Mouse (Mus musculus) E14TG2a.4 (cell line): ENCODE measurements around the gene Irx5.

Source experiments
- CTCF ChIP-seq: conservative IDR thresholded peaks from 2 replicates; pipeline ENCODE4 v1.5.1; 2014; ENCODE audit warnings: low read length
- POU5F1 ChIP-seq: IDR thresholded peaks from 2 replicates; pipeline ENCODE4 v1.6.1; 2014; ENCODE audit warnings: low read length, borderline replicate concordance

GRCm38 (mm10) chr8:92361546-92362351 lies 4.3 kb downstream of the Irx5 start:
- TF ChIP-seq CTCF: no peak
- TF ChIP-seq POU5F1: no peak
